Mouse (Mus musculus) limb, embryonic 13.5 days (tissue): ENCODE data around the gene Adcy4. TPM values are rescaled to one million over a fixed set of nuclear protein-coding genes. Genes with fewer than 3 reads are reported as not detected.

Experiments used
- ATAC-seq: fragments of 200-750 bp; cut with Nextera tagmentation; 2 replicates; pipeline ENCODE4 v1.8.0; 2017; ENCODE audit warnings: low read depth, moderate number of reproducible peaks, moderate TSS enrichment; ENCODE audit not compliant: low FRiP score
- H3K27ac ChIP-seq: fragments of 300-500 bp; sonication (generic); 2 replicates; pipeline ENCODE4 v1.5.1; 2015; ENCODE audit warnings: inconsistent platforms, mild to moderate bottlenecking, moderate library complexity
- H3K27me3 ChIP-seq: fragments of 300-500 bp; sonication (generic); 2 replicates; pipeline ENCODE4 v1.6.1; 2015; ENCODE audit warnings: mild to moderate bottlenecking, inconsistent platforms
- H3K36me3 ChIP-seq: fragments of 300-500 bp; sonication (generic); 2 replicates; pipeline ENCODE4 v1.6.1; 2015; ENCODE audit warnings: inconsistent platforms, mild to moderate bottlenecking, moderate library complexity
- H3K4me1 ChIP-seq: fragments of 300-500 bp; sonication (generic); 2 replicates; pipeline ENCODE4 v1.6.1; 2015; ENCODE audit warnings: inconsistent platforms
- H3K4me2 ChIP-seq: fragments of 300-500 bp; sonication (generic); replicated peaks from 2 replicates; pipeline ENCODE4 v1.6.1; 2015; ENCODE audit warnings: inconsistent platforms, mild to moderate bottlenecking, moderate library complexity
- H3K4me3 ChIP-seq: fragments of 300-500 bp; sonication (generic); 2 replicates; pipeline ENCODE4 v1.5.1; 2015; ENCODE audit warnings: moderate library complexity, mild to moderate bottlenecking, inconsistent platforms
- H3K9ac ChIP-seq: fragments of 300-500 bp; sonication (generic); 2 replicates; pipeline ENCODE4 v1.6.1; 2015; ENCODE audit warnings: mild to moderate bottlenecking, inconsistent platforms
- H3K9me3 ChIP-seq: fragments of 300-500 bp; sonication (generic); 2 replicates; pipeline ENCODE4 v1.6.1; 2016; ENCODE audit warnings: inconsistent platforms
- WGBS: fragments of 180-500 bp; shearing (Covaris S2); methylation state at CpG from one replicate; pipeline ENCODE4 v1.1.7; 2015; 5-methylcytosine and 5-hydroxymethylcytosine counted together
- polyA plus RNA-seq: library from polyadenylated mRNA; unstranded; fragments of >200 nt; fragmentation: Nextera tagmentation; extraction: Ambion mirVana; gene quantifications from 2 replicates; pipeline ENCODE4 v1.2.1, GENCODE M21; 2015

The Adcy4 gene
- polyA plus RNA-seq, 1 experiment from 2014 or later = 25.6 TPM

DNA sequence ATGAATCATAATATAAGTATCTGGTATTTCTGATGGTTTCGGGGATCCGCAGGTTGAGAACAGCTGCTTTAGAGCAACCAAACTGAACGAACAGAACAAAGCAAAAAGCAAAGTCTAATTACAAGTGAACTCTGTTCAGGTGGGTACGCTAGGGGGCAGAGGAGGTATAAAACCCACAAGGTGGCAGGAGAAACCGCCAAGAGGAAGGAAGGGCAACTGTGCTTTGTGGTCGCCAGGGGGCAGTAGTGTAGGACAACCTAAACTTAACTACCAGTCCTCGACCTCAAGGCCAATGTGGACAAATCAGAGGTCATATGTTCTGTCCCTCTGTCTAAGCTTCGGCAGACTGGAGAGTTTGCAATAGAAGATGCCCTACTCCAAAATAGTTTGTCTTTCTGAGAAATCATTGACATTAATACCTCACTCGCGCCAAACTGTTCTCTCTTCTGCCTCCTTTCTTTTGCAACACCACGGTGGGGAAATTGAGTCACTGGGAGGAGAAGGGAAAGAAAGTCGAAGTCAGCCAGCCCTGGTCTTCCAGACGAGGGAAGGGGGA lies 38.6 kb upstream of the Adcy4 start:
- Histone ChIP-seq H3K27ac (peak overlapping the region; percentile 100), H3K36me3 (peaks cover 11% of the 10 kb centered on the region), H3K9me3 (no peaks in the 10 kb centered on the region), H3K4me1 (peaks cover 28% of the 10 kb centered on the region), H3K4me2 (peak overlapping the region; percentile 99), H3K9ac (peak overlapping the region; percentile 75), H3K4me3 (peak overlapping the region; percentile 88), H3K27me3 (no peaks in the 10 kb centered on the region)
- 0 out of 2 replicates have a peak, but pooled peaks have one; percentile 3 for ATAC-seq
- WGBS = 4% methylated on average over 13 of the region's 13 CpGs

DNA sequence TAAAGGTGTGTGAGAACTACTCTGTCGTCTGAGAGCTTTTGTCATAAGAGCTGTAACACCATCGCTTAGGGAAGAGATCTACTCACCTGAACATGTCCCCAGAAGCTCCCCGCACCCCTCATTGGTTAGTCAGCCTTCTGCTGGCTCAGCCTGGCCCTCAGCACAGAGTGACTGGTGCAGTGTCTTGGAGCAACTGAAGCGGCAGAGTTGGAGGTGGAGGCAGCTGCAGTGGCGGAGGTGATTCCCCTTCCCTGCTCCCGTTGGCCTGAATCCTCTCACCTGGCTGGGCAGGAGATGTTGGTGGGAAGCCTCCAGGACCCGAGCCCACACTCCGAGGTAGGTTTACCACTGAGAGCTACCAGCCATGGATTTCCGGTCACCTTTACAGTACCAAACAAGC lies 36.7 kb upstream of the Adcy4 start:
- WGBS = 79% methylated on average over 9 of the region's 9 CpGs
- Histone ChIP-seq H3K4me2 (no peak overlapping the region), H3K9me3 (no peaks in the 10 kb centered on the region), H3K27ac (no peak overlapping the region), H3K36me3 (no peaks in the 10 kb centered on the region), H3K4me1 (peaks cover 14% of the 10 kb centered on the region; the same call in 1 of the 2 replicates), H3K27me3 (no peaks in the 10 kb centered on the region), H3K9ac (no peak overlapping the region), H3K4me3 (no peak overlapping the region)
- no peak for ATAC-seq

GRCm38 (mm10) chr14:55819845-55820405 lies 36.0 kb upstream of the Adcy4 start:
- Histone ChIP-seq H3K4me1 (peaks cover 17% of the 10 kb centered on the region; the same call in 1 of the 2 replicates), H3K4me3 (no peak overlapping the region), H3K4me2 (no peak overlapping the region), H3K36me3 (no peaks in the 10 kb centered on the region), H3K9ac (no peak overlapping the region), H3K27me3 (no peaks in the 10 kb centered on the region), H3K9me3 (no peaks in the 10 kb centered on the region), H3K27ac (no peak overlapping the region)
- WGBS = 77% methylated on average over 7 of the region's 7 CpGs
- no peak for ATAC-seq

GRCm38 (mm10) chr14:55815310-55815751 lies 31.4 kb upstream of the Adcy4 start:
- Histone ChIP-seq H3K4me3 (peak overlapping the region; percentile 52), H3K4me2 (peak overlapping the region; percentile 66), H3K27me3 (no peaks in the 10 kb centered on the region), H3K36me3 (no peaks in the 10 kb centered on the region), H3K9me3 (no peaks in the 10 kb centered on the region), H3K4me1 (peaks cover 4% of the 10 kb centered on the region; the same call in 1 of the 2 replicates), H3K27ac (no peak overlapping the region), H3K9ac (peak overlapping the region; percentile 53)
- 29% methylated on average over 17 of the region's 17 CpGs for WGBS
- ATAC-seq = no peak; the same call in 1 of the 2 replicates

DNA sequence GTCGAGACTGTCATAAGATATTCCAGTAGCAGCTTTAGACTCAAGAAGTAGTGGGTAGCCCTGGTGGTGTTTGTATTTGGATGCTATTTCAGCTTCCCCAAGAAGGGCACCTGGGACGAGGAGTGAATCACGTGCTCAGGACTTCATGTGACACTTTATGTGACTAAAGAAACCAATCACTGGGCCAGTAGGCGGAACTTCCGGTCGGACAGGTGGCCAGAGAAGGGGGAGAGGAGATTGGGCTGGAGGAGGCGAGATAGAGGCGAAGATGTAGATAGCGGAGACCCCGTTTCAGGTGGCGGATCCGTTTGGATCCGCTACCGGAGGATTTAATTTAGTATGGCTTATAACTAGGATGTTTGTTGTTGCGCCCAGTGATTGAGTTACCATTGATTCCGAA lies 31.0 kb upstream of the Adcy4 start:
- Histone ChIP-seq H3K27me3 (no peaks in the 10 kb centered on the region), H3K4me2 (peak overlapping the region; percentile 66), H3K36me3 (no peaks in the 10 kb centered on the region), H3K4me1 (peaks cover 4% of the 10 kb centered on the region; the same call in 1 of the 2 replicates), H3K9me3 (no peaks in the 10 kb centered on the region), H3K4me3 (peak overlapping the region; percentile 52), H3K27ac (no peak overlapping the region), H3K9ac (peak overlapping the region; percentile 53)
- ATAC-seq = peak; percentile 67; the same call in 1 of the 2 replicates
- WGBS = 20% methylated on average over 16 of the region's 16 CpGs

GRCm38 (mm10) chr14:55795380-55796163 lies 11.7 kb upstream of the Adcy4 start:
- no peak for ATAC-seq
- Histone ChIP-seq H3K9me3 (no peaks in the 10 kb centered on the region), H3K27me3 (no peaks in the 10 kb centered on the region), H3K9ac (no peak overlapping the region), H3K4me3 (no peak overlapping the region), H3K36me3 (no peaks in the 10 kb centered on the region), H3K27ac (no peak overlapping the region), H3K4me1 (no peaks in the 10 kb centered on the region), H3K4me2 (no peak overlapping the region)
- WGBS = 80% methylated on average over 15 of the region's 15 CpGs

DNA sequence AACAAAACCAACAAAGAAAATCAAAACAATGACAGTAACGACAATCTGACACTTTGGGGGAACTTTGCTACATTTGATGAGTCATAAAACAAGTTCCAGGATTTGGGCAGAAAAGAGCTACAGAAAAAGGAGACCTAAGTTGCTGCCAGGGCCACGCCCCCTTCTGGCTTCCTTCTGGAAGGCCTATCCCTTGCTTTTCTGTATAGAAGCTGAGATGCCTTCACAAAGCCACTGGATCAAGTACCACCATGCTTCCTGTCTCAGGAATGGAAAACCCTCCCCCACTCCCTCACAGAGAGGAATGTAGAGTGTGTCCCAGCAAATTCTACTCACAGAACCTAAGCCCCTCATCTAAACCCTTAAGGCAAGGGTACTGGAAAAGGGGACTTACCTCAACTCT lies 10.1 kb upstream of the Adcy4 start:
- WGBS = 69% methylated on average over 2 of the region's 2 CpGs
- no peak overlapping the region for H3K9ac ChIP-seq
- no peak overlapping the region for H3K27ac ChIP-seq

GRCm38 (mm10) chr14:55793461-55793860 lies 9.6 kb upstream of the Adcy4 start:
- 66% methylated on average over 2 of the region's 2 CpGs for WGBS
- Histone ChIP-seq H3K4me3 (no peak overlapping the region), H3K4me1 (peaks cover 5% of the 10 kb centered on the region), H3K9ac (no peak overlapping the region), H3K27me3 (peaks cover 21% of the 10 kb centered on the region), H3K9me3 (no peaks in the 10 kb centered on the region), H3K36me3 (no peaks in the 10 kb centered on the region), H3K27ac (no peak overlapping the region), H3K4me2 (no peak overlapping the region)
- no peak for ATAC-seq

More for the DNA sequence above, 10.1 kb upstream of the Adcy4 start:
- Histone ChIP-seq H3K36me3 (no peaks in the 10 kb centered on the region), H3K4me1 (no peaks in the 10 kb centered on the region; the same call in 1 of the 2 replicates), H3K9me3 (no peaks in the 10 kb centered on the region), H3K27me3 (peaks cover 16% of the 10 kb centered on the region), H3K4me2 (no peak overlapping the region), H3K4me3 (no peak overlapping the region)
- no peak for ATAC-seq

DNA sequence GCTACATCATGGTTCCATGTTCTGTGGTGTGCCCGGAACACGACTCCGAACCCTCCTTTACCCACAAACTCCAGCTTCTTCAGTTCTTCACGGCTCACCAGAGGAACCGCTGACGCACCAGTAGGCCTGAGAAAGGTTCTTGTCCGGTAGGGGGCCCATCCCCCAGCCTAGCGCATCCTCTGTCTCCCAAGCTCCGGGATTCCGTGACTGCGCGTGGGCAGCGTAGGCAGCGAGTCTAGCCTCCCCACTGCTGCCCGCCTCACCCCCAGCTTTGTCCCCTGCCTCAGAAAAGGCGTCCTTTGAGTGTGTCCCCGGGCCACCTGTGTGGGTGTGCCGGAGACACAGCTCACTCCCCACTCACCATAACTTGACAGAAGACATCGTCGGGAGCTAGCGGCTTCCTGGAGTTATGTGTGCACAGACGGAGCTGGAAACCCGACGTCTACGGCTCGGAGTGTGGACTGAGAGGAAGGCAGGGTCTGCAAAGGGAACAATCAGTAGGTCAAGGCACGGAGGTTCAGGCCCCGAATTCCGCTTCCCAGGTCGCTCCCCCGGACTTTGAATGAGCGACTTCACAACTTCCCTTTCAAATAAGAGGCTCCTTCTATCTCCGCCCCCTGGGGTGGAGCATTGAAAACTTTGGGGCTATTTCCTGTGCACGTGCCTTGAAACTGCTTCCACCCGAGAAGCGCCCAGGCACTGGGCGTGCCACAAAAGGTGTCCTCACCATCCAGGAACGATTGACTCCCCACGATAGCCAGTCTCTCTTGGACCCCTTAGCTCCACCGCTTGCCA lies 4.6 kb upstream of the Adcy4 start, which contains the start of gene Ripk3:
Gene Ripk3 (minus strand): TSS at position 610 of the 795 bp plus-strand sequence.
- no peaks in the 10 kb centered on the region for H3K36me3 ChIP-seq
- H3K27me3 ChIP-seq = peaks cover 67% of the 10 kb centered on the region
- no peaks in the 10 kb centered on the region for H3K9me3 ChIP-seq
- peaks cover 17% of the 10 kb centered on the region for H3K4me1 ChIP-seq
- peak within 1 kb of the TSS; percentile 50 for H3K4me3 ChIP-seq
- no peak within 1 kb of the TSS for H3K27ac ChIP-seq
- WGBS = 5% methylated on average over 40 of the region's 40 CpGs
- H3K4me2 ChIP-seq = peak within 1 kb of the TSS; percentile 81
- peak; percentile 38; the same call in 1 of the 2 replicates for ATAC-seq
- peak within 1 kb of the TSS; percentile 65 for H3K9ac ChIP-seq

GRCm38 (mm10) chr14:55787731-55788130 lies 3.8 kb upstream of the Adcy4 start:
- H3K27me3 ChIP-seq = peaks cover 67% of the 10 kb centered on the region
- no peak for ATAC-seq
- no peaks in the 10 kb centered on the region for H3K9me3 ChIP-seq
- H3K4me3 ChIP-seq = peak overlapping the region; percentile 50
- 38% methylated on average over 11 of the region's 11 CpGs for WGBS
- peak overlapping the region; percentile 81 for H3K4me2 ChIP-seq
- H3K4me1 ChIP-seq = peaks cover 20% of the 10 kb centered on the region
- no peak overlapping the region for H3K27ac ChIP-seq
- H3K36me3 ChIP-seq = no peaks in the 10 kb centered on the region
- no peak overlapping the region for H3K9ac ChIP-seq

GRCm38 (mm10) chr14:55785195-55785594 lies 1.3 kb upstream of the Adcy4 start:
- Histone ChIP-seq H3K9me3 (no peaks in the 10 kb centered on the region), H3K27me3 (peaks cover 70% of the 10 kb centered on the region), H3K27ac (no peak overlapping the region), H3K4me3 (no peak overlapping the region), H3K36me3 (no peaks in the 10 kb centered on the region), H3K4me1 (peaks cover 35% of the 10 kb centered on the region), H3K9ac (no peak overlapping the region), H3K4me2 (no peak overlapping the region)
- ATAC-seq = no peak
- WGBS = 25% methylated on average over 6 of the region's 6 CpGs
